In the genomic region with DNA sequence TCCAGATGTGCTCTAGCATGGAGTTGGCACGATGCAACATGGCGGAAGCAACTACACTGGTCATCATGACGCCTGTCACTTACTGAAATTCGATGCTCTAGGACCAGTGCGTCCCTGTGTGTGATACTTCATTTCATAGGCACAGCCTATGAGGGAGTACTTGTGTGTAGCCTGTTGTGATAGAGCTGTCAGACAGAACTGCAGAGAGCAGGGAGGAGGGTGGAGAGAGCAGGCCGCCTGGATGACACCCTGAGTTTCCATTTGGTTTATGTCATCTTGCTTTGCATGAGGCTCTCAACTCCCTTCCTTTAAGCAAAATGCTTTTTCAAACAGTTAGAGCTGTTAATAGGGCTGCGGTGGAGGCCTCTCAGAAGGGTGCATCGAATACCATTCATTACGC, we compare ENCODE assay signal across 6 mouse cellular contexts.
DNase-seq lines count a peak whose midpoint lies in the region; ATAC-seq and TF ChIP-seq lines count a peak whose summit lies in the region.
"Not testable (repeated sequence)": the region's sequence is repeated elsewhere in the genome, so short reads cannot be mapped to it uniquely, and the experiment has no call there.

No protein-coding gene starts in this region.

- DNase-seq in heart, adult 11 months = peak; percentile 59
- not testable (repeated sequence) for DNase-seq in heart, postnatal 0 days (ENCODE audit: low spot score); stomach, postnatal 0 days (ENCODE audit: low spot score)

- not testable (repeated sequence) for ATAC-seq in heart, embryonic 13.5 days (ENCODE audit: extremely low read depth, insufficient number of reproducible peaks, low FRiP score, low TSS enrichment); kidney, embryonic 15.5 days (replicated peaks; ENCODE audit: low FRiP score)
- 0 out of 2 replicates have a peak, but pooled peaks have one; percentile 24 for ATAC-seq in heart, postnatal 0 days (ENCODE audit: insufficient read depth, low read depth)
- peak; percentile 59; the same call in 1 of the 2 replicates for ATAC-seq in stomach, embryonic 14.5 days (ENCODE audit: insufficient number of reproducible peaks, insufficient read depth, low FRiP score, low read depth)
- ATAC-seq in stomach, postnatal 0 days (ENCODE audit: low FRiP score, low TSS enrichment) = peak; percentile 35; the same call in 1 of the 2 replicates

- not testable (repeated sequence) for H3K9ac ChIP-seq in heart, embryonic 13.5 days; heart, postnatal 0 days (replicated peaks; ENCODE audit: low read depth, low read length); kidney, embryonic 15.5 days; stomach, embryonic 14.5 days (replicated peaks; ENCODE audit: low read depth, low read length); stomach, postnatal 0 days (ENCODE audit: low read length)

- not testable (repeated sequence) for H3K9me3 ChIP-seq in heart, embryonic 13.5 days; heart, postnatal 0 days (replicated peaks; ENCODE audit: control insufficient read depth, low read length); kidney, embryonic 15.5 days (replicated peaks); stomach, embryonic 14.5 days (ENCODE audit: control insufficient read depth, low read depth, low read length); stomach, postnatal 0 days (ENCODE audit: control insufficient read depth, low read length)

- 70% methylated on average over 9 of the region's 9 CpGs for WGBS in heart, embryonic 13.5 days
- 80% methylated on average over 8 of the region's 9 CpGs for WGBS in heart, postnatal 0 days
- WGBS in kidney, embryonic 15.5 days = 66% methylated on average over 9 of the region's 9 CpGs
- WGBS in stomach, embryonic 14.5 days = 71% methylated on average over 9 of the region's 9 CpGs
- WGBS in stomach, postnatal 0 days = 70% methylated on average over 9 of the region's 9 CpGs

- peak overlapping the region; percentile 89 for H3K27ac ChIP-seq in heart, embryonic 13.5 days (replicated peaks)
- not testable (repeated sequence) for H3K27ac ChIP-seq in heart, postnatal 0 days (ENCODE audit: low read depth); stomach, embryonic 14.5 days (ENCODE audit: low read length); stomach, postnatal 0 days (replicated peaks)
- H3K27ac ChIP-seq in kidney, embryonic 15.5 days = 0 out of 2 replicates have a peak overlapping the region, but pooled peaks have one; percentile 27

- TF ChIP-seq CTCF in heart, postnatal 0 days (IDR thresholded peaks at IDR 0.05; ENCODE audit: low read depth); stomach, postnatal 0 days (IDR thresholded peaks at IDR 0.05; ENCODE audit: low read depth): not testable (repeated sequence)

- H3K4me3 ChIP-seq in heart, embryonic 13.5 days; heart, postnatal 0 days (ENCODE audit: low read depth, low read length); kidney, embryonic 15.5 days (replicated peaks); stomach, embryonic 14.5 days (ENCODE audit: low read depth, low read length); stomach, postnatal 0 days (ENCODE audit: low read depth, low read length): not testable (repeated sequence)

- H3K36me3 ChIP-seq in heart, embryonic 13.5 days; heart, postnatal 0 days (replicated peaks; ENCODE audit: control insufficient read depth, insufficient read depth, low read length); kidney, embryonic 15.5 days; stomach, embryonic 14.5 days (ENCODE audit: control insufficient read depth, insufficient read depth, low read length); stomach, postnatal 0 days (ENCODE audit: control insufficient read depth, insufficient read depth, low read length): not testable (repeated sequence)

- H3K4me1 ChIP-seq in heart, embryonic 13.5 days = peaks cover 42% of the 10 kb centered on the region
- peaks cover 20% of the 10 kb centered on the region for H3K4me1 ChIP-seq in heart, postnatal 0 days (ENCODE audit: control insufficient read depth, insufficient read depth)
- peaks cover 25% of the 10 kb centered on the region for H3K4me1 ChIP-seq in kidney, embryonic 15.5 days
- H3K4me1 ChIP-seq in stomach, embryonic 14.5 days (ENCODE audit: control insufficient read depth, insufficient read depth, low read length); stomach, postnatal 0 days (replicated peaks; ENCODE audit: control insufficient read depth, insufficient read depth): not testable (repeated sequence)

- not testable (repeated sequence) for TF ChIP-seq EP300 in heart, postnatal 0 days (IDR thresholded peaks at IDR 0.05; ENCODE audit: low read depth); stomach, postnatal 0 days (optimal IDR thresholded peaks at IDR 0.05)

- H3K27me3 ChIP-seq in heart, embryonic 13.5 days (replicated peaks); heart, postnatal 0 days (ENCODE audit: control insufficient read depth, insufficient read depth, low read length); kidney, embryonic 15.5 days; stomach, embryonic 14.5 days (ENCODE audit: control insufficient read depth, insufficient read depth, low read length); stomach, postnatal 0 days (ENCODE audit: control insufficient read depth, insufficient read depth, low read length): not testable (repeated sequence)

- not testable (repeated sequence) for H3K4me2 ChIP-seq in heart, embryonic 13.5 days; heart, postnatal 0 days (ENCODE audit: low read depth, low read length); kidney, embryonic 15.5 days; stomach, embryonic 14.5 days (replicated peaks; ENCODE audit: low read depth, low read length); stomach, postnatal 0 days (replicated peaks; ENCODE audit: low read depth)
